Mouse (Mus musculus) mature B cell (primary cell): ENCODE results near the gene Abcc3.

Source experiments
- in situ Hi-C: fragments of 300-500 bp; cut with MboI; formaldehyde crosslinking; loops from 2 replicates; pipeline ENCODE4 v1.14.3; 2019

Abcc3 gene

DNA sequence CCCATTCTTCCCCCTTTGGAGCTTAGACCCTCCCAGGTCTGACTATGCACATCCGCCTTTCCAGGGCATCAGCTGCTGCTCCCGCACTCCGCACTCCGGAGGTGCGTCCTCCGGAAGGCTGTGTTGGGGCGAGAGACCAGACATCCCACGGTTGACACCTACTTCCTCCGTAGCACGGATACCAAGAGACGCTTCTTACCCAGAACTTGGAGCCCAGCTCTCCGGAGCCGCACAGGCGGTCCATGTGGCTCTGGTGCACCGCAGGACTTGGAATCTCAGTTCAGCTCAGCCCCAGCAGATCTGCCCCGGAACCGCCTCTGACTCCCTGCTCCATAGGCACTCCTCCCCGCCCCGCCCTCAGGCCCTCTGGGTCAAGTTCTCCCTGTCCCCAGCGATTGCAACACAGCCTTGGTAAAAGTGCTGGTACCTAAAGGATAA is at the start of gene Abcc3:
TSS of gene Abcc3 (minus strand) at position 326 of the 438 bp plus-strand sequence.
- in situ Hi-C loops: no loop called here

DNA sequence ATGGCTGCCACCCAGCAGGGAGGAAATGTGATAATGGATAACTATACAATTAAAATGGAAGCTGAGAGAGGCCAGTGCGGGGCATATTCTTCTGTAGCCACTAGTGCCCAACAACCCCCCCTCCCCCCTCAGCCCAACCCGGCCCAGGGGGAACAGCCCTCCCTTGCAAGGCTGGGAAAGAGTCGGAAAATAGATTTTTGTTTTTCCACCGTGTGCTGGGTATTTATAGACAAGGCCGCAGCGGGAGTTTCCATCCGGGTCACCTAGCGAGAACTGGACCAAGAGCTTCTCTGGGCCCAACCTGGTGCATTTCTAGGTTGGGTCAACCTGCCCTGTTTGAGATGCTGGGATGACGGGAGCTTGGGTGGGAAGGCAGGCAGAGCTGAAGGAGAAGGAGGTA is 49.0 kb upstream of the Abcc3 start:
- in situ Hi-C loops: no loop called here

DNA sequence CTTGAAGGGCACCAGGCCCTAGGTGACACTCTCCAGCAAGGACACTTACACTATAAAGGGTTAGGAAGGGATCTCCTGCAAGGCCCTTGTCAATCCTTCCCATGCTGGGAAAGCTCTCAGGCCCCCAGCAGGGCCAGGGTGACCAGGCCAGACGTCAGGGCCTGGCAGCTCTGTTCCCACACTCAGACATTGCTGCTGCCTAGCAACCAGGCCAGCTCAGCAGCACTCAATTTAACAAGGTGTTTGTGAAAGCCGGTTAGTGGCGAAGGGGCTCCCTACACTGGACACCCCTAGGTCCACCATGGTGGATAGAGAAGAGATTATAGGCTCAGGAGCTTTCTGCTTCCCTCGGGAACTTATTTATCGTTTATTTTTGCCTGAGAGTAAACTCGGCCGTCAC is 48.3 kb upstream of the Abcc3 start:
- in situ Hi-C loops: no loop called here

DNA sequence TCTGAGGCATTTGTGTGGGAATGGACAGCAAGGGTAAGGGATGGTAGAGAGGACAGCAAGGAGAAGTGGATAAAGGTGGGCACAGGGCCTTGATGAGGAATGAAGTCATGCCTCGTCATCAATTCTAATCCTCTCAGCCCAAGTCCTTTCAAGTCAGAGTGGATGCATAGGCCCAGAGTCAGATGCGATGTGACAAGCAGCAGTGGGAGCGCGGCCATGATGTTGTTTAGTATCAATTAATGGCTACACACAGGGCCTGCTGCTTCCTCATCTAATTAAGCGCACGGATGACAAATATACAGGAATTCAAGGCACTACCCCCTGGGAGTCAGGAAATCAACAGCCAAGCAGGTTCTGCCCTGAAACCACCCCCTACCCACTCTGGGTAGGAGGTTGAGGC is 47.6 kb upstream of the Abcc3 start:
- in situ Hi-C loops: no loop called here

DNA sequence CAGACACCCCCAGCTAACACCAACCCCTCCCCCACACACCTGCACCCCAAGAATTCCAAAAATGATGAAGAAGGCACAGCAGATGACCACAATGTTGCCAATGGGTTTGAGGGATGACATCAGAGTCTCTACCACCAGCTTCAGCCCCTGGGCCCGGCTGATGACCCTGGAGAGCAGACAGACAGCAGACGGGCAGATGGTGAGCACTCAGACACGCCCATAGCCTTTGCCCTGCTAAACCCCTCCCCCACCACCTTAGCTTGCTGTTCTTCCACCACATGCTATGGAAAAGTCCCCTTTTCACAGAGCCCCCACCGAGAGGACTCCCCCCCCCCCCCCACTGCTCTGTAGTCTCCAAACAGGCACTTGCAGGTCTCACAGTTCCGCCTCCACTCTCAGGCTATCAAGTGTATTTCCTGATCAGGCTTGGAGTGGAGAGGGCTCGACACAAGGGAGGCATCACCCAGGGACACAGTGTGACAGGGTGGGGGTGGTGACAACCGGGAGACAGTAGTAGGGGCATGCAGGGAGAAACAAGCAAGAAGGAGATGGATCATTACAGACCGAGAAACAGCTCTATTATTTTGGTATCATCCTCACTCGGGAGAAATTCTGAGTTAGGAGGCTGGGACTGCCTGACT is 36.3 kb upstream of the Abcc3 start:
- in situ Hi-C loops: no loop called here

DNA sequence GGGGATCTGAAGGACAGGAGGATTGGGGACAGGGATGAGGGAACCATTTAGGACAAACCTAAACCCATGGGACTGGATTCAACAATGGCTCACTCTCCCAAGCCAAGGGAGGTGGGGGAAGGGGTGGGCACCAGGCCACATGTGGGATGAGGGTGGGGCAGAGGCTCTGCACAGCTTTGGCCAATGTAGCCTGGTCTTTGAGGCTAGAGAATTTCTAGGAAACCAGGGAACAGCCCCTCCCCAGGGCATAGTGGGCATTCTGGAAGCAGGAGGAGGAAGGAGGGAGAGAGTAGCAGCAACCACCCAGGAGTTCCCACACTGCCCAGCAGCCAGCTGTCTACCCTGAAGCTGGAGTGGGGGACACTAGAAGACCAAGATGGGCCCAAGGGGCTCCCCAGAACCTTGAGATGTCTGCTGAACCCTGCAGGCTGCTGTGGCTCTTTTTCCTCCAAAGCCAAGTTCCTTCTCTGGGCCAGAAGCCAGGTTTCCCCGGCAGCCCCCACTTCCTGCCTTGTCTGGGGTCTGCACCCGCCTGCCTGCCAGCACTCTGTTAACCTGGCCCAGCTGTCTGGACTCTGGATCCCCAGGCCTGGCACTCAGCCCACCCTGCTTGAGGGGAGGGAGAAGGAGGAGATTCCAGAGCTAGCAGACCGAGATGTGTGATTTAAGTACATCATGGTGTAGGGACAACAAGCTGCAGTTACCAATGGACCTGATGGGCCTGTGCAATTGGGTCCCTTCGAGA is 35.5 kb upstream of the Abcc3 start:
- in situ Hi-C loops: no loop called here

DNA sequence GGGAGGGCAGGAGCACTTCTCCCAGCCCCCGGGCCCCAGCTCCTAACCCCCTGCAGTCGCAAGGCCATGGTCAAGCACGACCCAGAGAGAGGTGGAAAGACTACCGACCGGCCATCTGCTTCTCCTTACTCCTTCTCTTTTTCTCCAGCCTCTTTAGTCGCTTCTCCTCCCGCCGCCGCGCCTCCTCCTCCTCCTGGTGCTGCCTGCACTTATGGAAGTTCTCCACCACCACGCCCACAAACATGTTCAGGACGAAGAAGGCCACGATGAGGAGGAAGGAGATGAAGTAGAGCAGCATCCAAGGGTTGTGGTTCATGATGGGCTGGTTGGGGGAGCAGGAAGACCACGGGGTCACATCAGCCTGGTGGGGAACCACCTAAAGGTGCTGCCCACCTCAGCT is 32.9 kb upstream of the Abcc3 start:
- in situ Hi-C loops: no loop called here

DNA sequence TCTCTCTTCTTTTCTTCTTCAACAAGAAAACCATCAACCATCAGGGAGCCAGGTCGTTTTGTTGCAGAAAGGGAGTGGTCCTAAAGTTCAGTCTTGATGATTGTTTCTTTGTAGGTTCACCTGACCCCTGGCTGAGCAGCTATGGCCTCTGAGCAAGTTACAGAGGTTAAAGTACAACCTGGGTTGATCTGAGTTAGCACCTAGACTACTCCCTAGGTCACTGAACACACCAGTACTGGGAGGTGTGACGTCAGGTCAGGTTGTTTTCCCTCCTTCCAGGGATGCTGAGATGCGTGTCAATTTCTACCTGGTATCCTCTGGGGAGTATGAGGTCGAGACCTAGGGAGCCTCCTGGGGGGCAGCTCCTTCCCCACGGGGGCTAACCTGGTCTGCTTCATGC is 32.4 kb upstream of the Abcc3 start:
- in situ Hi-C loops: no loop called here

DNA sequence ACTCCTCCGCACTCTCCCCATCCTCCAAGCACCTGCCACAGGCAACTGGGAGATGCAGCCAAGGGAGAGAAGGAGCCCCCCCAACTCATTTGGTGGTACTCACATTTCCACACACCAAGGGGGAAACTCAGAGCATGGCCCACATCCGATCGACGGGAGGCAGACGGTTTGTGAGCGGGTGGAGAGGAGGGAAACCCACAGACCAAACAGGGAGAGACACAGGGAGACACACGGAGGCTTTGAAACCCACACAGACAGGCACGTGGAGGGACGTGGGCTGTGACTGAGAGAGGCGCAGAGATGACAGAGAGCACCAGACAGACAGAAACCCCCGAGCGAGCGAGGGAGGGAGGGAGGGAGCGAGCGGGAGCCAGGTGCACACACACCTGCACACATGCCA is 31.6 kb upstream of the Abcc3 start:
- in situ Hi-C loops: no loop called here

DNA sequence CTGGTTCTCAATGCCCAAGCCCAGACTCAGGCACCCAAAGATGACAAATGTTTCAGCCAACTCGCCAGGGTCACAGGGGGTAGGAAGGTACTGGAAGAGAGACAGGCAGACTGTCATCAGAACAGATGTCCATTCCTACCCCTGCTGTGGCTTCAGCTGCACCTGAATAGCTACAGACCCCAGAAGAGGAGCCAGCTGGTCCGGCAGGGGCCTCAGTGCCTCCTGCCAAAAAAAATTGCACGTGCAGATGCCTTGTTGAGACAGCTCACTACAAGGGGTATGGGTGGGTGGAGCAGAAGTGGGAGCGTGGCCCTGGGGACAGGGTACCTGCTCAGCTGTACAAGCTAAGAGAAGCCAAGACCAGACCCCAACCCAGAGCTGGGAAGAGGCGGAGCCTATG is 31.1 kb upstream of the Abcc3 start:
- in situ Hi-C loops: no loop called here

DNA sequence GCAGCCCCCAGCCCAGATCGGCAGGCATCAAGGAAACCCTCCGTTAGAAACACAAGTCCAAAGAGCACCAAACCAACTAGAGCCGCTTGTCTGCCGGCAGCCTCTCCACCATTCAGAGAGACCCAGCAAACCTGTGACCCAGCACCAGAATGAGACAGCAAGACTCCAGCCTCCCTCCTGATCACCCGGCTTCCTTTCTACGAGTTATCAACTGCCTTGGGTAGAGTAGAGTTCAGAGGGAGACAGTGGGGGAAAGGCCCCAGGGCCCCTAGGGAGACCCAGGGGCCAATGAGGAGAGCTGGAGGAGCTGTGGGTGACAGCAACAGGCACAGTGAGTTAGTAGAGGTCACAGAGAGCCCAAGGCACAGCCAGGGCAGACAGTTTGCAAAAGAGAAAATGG is 28.2 kb upstream of the Abcc3 start:
- in situ Hi-C loops: no loop called here

DNA sequence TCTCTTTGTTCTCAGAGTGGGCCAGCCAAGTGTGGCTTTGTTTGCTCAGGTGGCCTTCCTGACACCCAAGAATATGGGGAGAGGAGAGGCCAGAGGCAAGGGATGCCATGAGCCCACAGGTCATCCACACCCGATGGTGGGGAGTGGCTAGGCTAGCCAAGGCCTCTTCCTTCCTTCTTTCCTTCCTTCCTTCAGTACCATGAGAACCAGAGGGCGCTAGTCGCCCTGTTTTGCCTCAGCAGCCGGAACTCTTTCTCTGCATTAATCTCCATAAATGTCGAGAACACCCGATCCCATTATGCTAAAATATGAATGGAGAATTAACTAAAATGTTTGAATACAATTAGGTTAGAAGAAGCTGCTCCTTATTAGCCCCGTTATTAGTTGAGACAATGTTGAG is 27.5 kb upstream of the Abcc3 start:
- in situ Hi-C loops: no loop called here

DNA sequence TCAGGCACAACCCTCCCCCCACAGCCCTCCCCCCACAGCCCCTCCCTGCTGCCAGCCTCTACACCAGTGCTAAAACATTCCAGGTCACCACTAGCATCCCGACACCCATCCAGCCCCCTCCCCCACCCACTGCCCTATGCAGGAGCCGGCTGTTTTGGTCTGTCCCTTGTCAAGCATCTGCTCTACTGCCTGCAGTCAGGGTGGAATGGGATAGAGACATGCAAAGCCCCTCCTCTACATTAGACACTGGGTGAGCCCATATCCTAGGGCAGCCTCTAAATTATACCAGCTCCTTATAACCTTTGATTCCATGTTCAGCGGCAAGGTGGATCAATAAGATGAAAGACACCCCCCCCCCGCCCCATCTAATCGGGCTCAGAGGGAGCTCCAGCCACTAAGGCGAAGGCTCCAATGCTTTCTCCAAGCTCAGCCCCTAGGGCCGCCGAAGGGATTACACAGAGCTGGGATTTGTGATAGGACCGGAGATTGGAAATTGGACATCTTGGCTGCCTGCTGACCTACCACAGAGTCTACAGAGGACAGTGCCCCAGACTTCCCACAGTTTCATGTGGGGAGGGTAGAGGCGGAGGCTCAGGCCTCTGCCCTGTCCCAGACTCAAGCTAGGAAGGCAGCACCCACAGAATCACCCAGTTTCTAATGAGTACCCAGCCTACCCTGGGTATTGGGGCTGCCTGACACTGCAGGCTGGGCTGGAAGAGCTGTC is 26.4 kb upstream of the Abcc3 start:
- in situ Hi-C loops: no loop called here

DNA sequence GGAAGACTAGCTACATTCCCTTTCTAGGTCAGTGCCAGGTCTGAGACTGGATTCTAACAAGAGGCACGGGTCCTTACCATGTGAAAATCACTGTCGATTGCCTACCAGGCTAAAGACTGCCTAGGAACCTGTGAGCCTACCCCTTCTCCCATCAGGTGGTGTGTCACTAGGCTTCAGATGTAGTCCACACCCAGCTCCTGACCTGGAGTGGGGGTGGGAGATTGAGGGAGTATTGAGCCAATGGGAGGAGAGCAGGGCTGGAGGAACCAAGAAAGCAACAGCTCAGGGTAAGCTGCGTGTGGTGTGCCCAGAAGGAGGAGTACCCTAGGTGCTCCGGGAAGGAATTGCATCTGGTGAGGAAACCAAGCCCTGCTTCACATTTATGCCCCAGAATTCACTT is 21.2 kb upstream of the Abcc3 start:
- in situ Hi-C loops: no loop called here

DNA sequence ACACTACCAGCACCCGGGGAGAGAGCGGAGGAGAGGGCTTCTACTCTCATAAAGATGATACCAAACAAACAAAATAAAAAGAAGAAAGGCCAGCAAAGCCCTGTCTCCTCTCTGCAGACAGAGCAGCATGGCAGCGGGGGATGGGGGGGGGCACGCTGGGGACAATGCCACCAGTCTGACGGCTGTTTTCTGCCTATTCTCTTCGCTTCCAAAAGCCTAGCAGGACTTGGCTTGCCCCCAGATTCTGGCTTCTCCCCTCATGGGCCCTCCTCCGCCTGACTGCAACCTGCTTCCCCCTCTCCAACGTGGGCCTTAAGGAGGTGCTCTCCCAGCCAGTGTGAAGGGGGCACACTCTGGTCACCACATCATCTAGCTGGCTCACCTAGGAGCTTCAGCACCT is 20.7 kb upstream of the Abcc3 start:
- in situ Hi-C loops: no loop called here

DNA sequence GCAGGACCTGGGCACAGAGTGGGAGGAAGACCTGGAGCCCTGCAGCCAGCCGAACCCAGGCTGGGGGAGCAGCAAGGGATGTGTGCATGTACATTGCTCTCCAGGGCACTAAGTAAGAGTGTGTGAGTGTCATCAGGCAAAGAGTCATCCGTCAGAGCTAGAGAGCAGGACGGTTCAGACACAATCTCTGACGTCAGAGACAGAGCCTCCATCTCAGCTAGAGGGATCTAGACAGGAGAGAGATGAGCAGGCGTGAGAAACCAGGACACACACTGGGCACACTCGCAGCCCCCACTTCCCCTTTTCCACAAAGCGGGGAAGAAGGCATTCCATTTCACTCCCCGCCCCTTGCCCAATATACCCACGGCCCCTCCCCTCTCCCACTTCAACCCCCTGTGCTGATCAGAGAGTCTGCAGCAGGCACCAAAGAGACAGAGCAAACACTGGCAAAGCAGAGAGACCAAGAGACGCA is 20.2 kb upstream of the Abcc3 start:
- in situ Hi-C loops: no loop called here

DNA sequence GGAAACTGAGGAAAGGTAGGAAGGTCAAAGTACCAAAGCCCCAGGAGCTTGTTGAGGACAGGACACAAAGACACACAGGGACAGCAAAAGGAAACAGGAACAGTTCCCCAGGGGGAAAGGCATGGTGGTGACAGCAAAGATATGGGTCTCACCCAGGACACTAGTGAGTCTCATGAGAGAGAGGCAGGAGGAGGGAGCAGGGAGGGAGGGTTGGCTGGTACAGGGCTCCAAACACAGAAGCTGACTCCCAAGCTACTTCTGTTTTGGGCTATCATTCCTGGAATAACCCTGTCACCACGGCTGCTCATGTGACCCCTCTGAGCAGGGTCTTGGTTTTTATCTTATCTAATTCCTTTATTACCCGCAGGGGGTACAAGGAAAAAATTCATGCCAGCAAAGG is 19.8 kb upstream of the Abcc3 start:
- in situ Hi-C loops: no loop called here

DNA sequence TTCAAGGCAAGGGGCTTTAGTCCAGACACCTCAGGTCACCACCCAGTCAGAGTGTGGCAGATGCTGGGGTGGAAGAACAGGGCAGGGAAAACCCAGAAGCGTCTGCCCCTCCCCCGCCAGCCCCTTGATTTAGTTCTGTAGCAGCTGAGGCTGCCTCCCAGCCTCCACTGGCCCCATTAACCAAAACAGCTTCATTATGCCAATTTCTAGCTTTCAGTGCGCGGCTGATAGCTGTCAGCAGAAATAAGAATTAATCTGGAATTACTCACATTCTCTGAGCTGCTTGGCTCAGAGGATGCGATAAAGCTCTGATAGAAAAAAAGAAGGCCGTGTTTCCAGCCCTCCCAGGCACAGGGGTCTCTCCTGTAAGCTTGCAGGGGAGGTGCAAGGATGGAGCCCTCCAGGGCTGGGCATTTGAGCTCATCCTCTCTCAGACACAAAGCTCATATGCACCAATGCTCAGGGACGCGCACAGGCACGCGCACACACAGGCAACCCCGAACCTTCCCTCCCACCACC is 15.1 kb upstream of the Abcc3 start:
- in situ Hi-C loops: no loop called here

DNA sequence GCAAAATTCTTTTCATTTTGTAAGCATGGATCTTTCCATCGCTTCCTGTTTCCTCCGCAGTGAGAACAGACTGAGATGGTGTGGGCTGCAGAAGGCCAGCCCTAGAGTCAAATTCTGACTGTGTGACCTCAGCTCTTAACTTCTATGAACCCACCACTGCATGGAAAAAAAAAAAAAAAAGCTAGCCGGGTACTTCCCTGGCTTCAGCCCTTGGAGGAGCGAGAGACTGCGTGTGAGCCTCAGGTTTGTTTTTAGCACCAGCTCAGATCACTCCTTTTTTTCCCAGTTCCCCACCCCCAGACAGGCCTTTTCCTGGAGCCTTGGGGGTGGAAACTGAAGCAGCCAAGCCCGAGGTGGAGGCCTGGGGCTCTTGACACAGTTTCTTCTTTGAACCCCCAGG is 12.6 kb upstream of the Abcc3 start:
- in situ Hi-C loops: no loop called here

DNA sequence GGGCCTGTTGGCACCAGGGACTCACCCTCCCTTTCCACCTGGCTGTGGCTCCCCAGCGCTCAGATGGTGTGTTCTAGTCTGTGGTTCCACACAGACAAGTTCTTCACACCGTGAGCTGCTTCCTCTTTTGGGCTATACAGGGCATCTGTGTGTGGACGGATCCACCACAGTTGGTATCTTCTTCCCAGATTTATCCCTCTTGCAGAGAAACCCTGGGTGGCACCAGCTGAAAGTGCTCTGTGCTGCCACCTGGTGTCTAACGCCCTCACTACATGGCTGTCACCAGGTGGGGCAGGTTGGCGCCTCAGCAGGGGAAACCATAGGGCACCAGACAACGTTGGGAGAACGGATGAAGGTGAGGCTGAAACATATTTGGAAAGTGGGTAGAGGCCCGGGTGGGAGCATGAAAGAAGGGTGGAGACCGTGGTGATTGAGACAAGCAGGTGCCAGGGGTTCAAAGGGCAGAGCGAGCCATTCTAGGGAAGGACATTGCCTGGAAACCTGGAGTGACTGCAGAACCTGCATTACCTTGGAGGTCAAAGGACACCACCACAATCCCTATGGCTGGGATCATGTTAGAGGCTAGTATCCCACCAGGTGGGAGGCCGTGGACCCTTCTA is 12.0 kb upstream of the Abcc3 start:
- in situ Hi-C loops: no loop called here

DNA sequence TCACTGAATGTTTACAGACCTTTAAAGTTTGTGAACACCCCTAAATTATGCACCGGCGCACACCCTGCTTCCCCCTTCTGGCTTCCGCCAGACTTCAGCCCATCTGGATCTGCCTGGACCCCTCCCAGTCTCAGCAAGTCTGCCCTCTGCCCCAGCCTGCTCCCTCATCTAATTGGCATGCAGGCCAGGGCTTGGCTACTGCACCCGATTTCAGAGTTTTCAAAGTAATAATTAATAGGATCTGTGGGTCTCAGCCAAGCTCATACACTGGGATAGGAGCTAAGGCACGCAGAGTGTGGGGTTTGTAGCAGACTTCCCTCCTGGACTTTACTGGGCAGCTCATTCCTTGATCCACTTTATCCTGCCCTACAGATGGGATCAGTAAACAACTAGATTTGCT is 11.4 kb upstream of the Abcc3 start:
- in situ Hi-C loops: no loop called here

DNA sequence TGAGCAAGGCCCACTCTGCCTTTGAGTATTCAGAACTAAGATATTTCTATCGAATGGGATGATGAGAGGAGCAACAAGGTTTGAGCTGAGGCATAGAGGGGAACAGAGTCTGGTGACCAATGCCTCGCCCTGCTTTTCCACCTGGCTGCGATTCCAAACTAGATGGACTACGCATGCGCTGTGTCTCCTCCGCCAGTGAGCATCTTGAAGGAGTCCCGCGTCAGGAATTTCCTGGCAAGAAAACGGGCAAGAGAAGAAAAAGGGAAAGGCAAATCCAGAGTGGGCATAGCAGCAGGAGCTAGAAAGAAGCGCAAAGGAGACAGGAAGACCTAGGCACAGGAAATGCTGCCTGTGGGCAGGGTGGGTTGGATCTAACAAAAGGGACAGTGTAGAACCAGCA is 11.0 kb upstream of the Abcc3 start:
- in situ Hi-C loops: no loop called here
